Mouse (Mus musculus): ENCODE results near the gene Olfr1393.
"Not testable (repeated sequence)": the region's sequence is repeated elsewhere in the genome, so short reads cannot be mapped to it uniquely, and the experiment has no call there.

The Olfr1393 gene

DNA sequence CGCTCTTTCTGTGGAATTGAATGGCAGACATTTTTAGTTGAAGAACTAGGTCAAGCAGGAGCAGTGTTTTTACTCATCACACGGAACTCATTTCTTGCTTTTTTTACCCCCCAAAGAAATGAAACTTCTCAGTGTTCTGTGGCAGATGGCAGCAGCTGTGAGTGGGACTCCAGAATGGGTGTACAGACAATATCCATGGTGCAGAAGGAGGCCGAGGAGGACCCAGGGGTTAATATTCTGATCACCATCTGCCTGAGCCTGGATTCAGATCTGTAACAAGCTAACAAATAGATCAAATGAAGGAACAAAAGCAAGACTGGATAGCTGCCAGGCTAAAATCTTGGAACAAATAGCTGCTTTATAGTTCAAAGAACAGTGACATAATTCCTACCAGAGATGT is 14.7 kb downstream of the Olfr1393 start:
- no peak for DNase-seq (ENCODE audit: low read depth, low spot score)

DNA sequence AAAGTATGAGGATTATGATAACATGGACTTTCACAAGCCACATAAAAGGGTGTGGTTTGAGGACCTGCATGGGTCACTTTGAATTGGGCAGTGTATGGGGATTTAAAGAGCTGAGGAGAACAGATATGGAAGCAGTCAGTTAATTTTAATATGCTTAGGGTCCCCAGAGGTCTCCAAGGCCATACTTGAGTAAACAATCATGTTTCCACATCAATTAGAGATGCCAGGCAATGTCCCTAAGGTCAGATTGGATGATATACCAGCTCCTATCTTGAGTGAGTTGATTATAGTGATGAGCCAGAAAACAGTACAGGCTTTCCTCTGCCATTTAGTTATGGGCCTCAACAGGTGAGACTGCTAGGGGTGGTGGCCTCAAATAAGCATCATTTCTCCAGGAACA is 26.3 kb downstream of the Olfr1393 start, which contains the start of gene Olfr10:
TSS of gene Olfr10 (plus strand) at position 301 of the 400 bp plus-strand sequence.
- DNase-seq (ENCODE audit: low read depth, low spot score): no peak

DNA sequence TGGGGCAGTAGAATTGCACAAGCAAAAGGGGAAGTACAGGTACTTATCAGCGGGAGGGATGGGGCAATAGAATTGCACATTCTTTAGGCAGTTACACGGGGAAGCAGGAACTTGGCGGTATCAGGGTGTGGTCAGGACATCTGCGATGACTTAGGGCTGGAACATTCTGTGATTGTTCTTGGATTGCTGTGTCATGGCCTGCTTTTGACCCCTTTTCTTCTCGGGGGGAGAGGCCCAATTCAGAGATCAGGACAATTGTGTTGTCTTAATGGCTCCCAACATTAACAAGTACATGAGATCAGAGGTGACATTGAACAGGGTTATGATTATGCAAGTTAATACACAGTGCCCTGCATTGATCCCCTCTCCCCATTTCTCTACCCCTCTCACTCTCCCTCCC is 30.4 kb downstream of the Olfr1393 start:
- not testable (repeated sequence) for DNase-seq (ENCODE audit: low read depth, low spot score)

DNA sequence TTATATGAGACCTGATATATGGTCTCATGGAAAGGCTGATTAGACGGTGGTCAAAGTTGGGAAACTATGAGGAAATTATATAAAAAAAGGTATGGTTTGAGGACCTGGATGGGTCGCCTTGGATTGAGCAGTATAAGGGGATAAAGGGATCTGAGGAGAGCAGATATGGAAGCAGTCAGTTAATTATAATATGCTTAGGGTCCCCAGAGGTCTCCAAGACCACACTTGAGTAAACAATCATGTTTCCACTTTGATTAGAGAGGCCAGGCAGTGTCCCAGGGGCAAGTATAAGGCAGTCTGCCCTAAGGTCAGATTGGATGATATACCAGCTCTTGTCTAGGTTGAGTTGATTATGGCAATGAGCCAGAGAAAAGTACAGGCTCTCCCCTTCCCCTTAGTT is 44.3 kb downstream of the Olfr1393 start, which contains the start of gene Olfr1391:
TSS of gene Olfr1391 (plus strand) at position 301 of the 400 bp plus-strand sequence.
- DNase-seq (ENCODE audit: low read depth, low spot score): no peak

DNA sequence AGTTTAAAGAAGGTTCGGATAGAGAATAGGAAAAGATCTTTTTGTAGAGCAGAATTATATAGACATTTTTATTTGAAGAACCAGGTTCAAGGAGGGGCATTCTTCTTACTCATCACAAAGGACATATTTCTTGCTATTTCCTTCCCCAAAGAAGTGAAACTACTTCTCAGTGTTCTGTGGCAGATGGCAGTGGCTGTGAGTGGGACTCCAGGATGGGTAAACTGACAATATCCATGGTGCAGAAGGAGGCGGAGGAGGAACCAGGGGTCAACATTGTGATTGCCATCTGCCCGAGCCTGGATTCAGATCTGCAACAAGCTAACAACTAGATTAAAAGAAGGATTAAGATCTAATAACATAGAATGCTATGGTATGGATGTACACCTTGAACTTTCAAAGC is 48.6 kb downstream of the Olfr1393 start:
- no peak for DNase-seq (ENCODE audit: low read depth, low spot score)

DNA sequence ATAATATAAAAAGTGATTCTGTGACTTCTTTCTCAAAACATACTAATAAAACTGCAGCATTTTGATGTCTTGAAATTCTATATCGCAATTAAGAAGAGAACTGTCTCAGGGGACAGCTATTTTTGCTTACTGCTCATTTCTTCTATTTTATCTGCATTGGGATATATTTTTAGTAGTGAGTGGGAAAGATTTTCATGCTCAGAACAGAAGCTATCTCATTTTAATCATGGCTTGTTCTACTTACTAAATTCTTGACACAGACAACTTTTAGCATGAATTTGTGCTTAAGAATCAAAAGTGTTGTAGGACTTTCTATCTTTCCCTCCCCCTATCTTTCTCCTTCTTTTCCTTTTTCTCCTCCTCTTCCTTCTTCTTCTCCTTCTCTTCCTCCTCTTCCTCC is 51.6 kb downstream of the Olfr1393 start:
- DNase-seq (ENCODE audit: low read depth, low spot score): no peak

Measured in forelimb bud, embryonic 11.5 days (tissue).